Mouse (Mus musculus) Muller cell, postnatal 12 days (primary cell): ENCODE data around the gene Fbln7.

Experiments used
- DNase-seq: peaks from one replicate; pipeline ENCODE4 v3.0.0-alpha.2; 2015; ENCODE audit errors: inconsistent ontology term

Fbln7 gene

DNA sequence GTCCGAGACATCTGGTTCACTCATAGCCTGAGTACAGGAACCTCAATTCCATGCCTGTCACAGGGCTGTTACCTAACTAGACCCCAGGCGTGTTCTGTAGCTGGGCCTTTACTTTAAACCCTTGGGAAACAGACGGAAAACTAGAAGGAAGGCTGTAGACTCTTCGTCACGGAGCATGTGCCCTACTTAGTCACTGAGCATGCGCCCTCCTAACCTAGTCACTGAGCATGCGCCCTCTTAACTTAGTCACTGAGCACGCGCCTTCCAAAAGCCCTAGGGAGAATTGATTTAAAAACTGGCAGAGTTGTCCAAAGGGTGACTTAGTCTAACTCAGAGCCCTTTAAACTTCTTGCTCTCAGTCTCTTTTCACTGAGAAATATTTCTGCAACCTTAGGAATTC, at the start of gene Fbln7:
Fbln7 (plus strand) TSS at position 346 of the 400 bp plus-strand sequence.
- no peak for DNase-seq

DNA sequence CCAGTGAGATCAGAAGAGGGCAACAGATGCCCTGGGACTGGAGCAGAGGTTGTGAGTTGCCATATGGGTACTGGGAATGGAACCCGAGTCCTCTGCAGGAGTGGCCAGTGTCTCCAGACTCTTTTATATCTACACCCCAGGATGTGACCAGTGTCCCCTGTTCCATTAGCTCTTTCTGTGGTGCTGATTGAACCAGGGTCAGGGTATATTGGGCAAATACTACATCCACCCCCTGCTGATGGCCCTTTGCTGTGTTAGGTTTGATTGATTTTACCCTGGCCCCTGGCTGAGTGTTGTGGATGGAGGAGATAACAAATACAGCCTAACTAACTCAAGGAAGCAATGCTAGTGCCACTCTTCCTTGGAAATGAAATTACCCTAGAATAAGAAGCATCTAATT, 46.5 kb upstream of the Fbln7 start:
- no peak for DNase-seq

- DNase-seq: peak; percentile 63
Measured at GRCm38 (mm10) chr2:128816916-128817315, 45.9 kb upstream of the Fbln7 start.

DNA sequence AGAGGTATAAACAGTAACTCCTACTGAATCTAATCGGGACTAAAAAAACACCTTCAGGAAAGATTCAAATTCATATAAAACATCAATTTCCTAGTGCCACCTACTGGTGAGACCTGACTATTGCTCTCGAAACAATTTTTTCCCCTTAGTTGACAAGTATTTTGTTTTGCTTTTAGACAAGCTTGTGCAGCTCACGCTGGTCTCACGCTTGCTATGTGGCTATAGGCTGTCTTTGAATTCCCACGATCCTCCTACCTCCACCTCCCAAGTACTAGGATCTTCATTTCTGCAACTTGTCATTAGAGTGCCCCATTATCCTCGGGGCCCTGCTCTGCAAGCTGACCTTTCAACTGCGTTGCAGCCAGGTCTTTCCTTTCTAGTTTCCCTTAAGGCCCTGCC, 45.4 kb upstream of the Fbln7 start:
- DNase-seq: peak; percentile 82

- peak; percentile 99 for DNase-seq
Measured at GRCm38 (mm10) chr2:128817786-128818681, 44.7 kb upstream of the Fbln7 start, which contains the start of gene Tmem87b. Gene Tmem87b, plus strand, starts transcription at chr2:128818118.

- peak; percentile 62 for DNase-seq
Measured at GRCm38 (mm10) chr2:128818956-128819643, 43.7 kb upstream of the Fbln7 start.

DNA sequence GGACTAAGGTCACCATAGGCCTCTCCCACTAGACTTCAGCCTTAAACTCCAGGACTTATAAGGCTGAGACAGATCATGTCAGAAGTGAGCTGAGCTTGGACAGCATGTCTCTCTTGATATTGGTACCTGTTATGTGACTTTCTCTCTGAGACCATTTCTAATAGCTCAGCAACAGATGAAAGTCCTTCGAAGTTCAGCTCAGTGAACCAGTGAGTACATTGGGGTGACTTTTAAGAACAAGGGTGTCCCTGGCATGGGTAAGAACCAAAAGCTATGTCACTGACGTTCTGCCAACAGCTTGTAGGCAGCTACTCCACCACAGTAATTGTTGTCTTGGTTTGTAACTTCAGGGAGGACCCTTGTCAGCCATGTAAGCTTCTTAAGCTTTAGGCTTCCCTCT, 42.1 kb upstream of the Fbln7 start:
- no peak for DNase-seq

GRCm38 (mm10) chr2:128823893-128824292, 38.9 kb upstream of the Fbln7 start:
- no peak for DNase-seq

DNA sequence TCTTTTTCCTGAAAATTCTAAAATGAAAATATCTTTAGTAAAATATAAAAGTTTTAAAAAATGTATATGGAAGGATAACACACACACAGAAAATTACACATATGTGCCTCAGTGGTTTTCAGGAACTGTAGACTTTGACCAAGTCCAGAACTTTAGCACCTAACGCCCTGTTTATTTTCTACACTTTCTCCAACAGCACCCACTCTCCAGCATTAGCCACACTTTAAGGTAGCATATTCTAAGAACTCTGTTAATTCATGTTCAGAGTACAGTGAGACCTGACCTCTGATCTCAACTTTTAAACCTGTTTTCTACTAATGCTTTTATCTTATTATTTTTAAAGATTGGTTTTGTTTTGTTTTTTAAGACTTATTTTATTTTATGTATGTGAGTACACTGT, 35.0 kb upstream of the Fbln7 start:
- DNase-seq: no peak

DNA sequence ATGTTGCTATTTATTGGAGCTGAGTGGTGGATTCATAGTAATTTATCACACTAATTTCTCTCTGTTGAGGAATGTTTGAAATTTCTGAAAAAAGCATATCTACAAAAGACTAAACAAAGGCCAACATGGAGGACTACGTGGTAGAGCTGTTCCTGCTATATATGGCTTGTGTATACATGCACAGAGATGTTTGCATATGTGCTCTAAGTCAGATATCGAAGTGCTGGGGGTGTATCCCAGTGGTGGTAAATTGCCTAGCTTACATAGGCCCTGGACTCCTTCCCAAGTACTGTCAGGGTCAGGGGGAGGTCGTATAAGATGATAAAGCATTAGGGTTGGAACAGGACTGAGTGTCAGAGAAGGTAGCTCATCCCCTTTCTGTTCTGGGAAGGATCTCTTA, 30.2 kb upstream of the Fbln7 start:
- DNase-seq: no peak

DNA sequence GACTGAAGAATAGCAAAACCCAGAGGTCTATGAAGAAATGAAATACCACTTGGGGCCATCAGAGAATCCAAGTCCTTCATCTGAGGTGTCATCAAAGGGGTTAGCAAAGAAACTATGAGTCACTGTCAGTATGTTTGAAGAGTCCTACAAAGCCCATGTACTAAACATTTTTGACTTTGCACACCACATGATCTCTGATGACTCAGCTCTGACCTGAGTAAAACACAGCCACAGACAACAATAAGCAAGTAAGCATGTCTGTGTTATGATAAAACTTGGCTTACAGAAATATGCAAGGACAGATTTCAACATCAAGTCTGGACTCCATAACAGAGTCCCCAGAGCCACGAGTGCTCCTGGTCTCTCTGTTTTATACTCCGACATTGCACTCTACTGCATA, 29.7 kb upstream of the Fbln7 start:
- DNase-seq: peak; percentile 36

GRCm38 (mm10) chr2:128833435-128833834, 29.3 kb upstream of the Fbln7 start:
- no peak for DNase-seq

GRCm38 (mm10) chr2:128837531-128837930, 25.2 kb upstream of the Fbln7 start:
- no peak for DNase-seq

GRCm38 (mm10) chr2:128838611-128839010, 24.2 kb upstream of the Fbln7 start:
- DNase-seq: no peak

DNA sequence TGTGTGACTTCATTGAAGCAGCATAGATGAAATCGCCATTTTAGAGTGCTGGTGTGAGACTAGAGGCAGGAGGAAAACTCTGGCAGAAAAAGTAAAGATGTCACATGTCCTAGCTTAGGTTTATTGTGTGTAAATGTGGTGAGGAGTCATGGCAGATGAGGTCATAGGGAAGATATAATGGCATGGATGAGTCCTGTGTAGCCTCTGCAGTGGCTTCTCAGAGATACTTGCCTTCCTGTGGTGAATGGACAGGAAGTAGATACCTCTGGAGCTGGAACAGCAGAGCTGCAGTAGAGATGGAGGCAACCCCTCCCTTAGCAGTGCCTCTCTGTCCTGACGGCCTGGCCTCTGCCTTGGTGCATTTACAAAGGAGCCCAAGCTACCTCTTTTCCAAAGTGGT, 23.3 kb upstream of the Fbln7 start:
- DNase-seq: no peak

GRCm38 (mm10) chr2:128842437-128842836, 20.3 kb upstream of the Fbln7 start:
- DNase-seq: no peak

GRCm38 (mm10) chr2:128850036-128850435, 12.7 kb upstream of the Fbln7 start:
- DNase-seq: no peak

DNA sequence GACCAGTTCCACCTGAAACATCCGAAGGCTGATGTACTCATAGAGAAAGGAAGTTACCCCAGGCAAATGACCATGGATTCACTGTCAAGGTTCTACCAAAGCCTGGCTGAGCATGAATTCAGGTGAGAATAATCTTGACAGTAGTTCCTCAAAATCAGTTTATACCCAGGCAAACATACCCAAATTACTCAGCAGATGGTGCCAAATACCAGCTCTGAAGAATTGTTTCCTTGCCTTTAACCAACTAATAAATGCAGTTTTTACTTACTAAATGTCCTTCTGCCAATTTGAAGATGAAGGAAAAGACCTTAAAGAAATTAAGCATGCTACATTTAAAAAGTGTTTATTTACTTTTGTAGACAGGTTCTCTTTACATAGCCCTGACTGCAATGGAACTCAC, 6.1 kb upstream of the Fbln7 start:
- DNase-seq: no peak

DNA sequence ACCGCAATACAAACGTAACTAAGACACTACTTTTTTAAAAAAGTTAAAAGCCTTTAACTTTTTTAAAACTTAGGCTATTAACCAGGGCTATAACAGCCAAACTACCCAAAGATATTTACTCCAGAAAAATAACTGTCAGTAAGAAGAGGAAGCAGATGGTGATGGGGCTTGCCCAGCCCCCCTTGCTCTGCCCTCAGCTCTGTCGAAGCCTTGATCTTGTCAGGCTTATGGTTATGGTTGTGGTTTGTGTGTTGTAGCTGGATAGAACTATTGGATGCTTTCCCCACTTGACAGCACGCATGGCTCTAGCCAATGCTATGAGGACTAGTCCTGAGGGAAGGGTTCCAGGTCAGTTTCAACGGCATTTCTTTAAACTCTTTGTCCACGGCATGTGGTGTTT, 3.8 kb upstream of the Fbln7 start:
- no peak for DNase-seq

DNA sequence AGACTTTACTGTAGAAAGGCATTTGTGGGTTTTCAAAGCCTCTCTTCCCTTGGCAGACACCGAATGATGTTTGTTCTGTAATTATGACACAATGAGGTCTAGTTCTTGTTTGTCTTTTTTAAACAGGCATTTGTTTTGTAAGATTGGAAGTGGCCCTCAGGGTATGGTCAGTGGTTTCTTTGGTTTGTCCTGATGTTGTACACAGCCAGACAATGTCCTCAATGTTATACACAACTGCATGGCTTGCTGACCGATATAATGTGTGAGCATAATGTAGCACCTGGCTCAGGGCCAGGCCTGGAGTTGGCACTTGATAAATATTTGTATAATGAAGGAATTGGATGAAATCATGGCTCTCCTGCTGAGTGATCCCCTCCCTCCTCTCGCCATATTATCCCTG, 2.9 kb upstream of the Fbln7 start:
- DNase-seq: peak; percentile 85

DNA sequence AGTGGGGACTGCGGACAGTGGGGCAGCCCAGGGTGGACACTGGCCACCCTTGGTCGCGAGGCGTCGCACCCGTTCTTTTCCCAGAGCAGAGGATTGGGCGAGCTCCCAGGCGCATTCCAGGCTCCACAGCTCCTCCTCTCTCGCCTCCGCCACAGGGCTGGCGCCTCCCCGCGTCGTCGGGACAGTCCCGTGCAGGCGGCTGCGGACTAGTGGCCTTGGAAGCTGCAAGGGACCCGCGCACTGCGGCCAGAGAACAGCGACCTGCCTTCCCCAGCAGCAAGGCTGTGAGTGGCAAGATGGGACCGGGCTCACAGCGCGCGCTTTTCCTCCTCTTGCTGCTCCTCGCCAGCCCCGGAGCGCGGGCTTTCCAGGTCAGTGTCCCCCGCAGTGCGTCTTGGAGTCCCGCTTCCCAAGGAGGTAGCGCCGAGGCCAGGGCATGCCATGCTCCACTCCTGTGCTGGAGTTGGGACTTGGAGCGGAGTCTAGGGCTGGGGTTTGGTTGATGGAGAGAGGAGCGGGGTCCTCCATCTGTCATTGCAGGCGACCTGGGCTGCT, 1.1 kb downstream of the Fbln7 start:
- peak; percentile 80 for DNase-seq

- DNase-seq: no peak
Measured at GRCm38 (mm10) chr2:128865061-128865460, 2.3 kb downstream of the Fbln7 start.

- DNase-seq: no peak
Measured at GRCm38 (mm10) chr2:128871656-128872055, 8.9 kb downstream of the Fbln7 start.
